Mouse (Mus musculus): ENCODE measurements around the gene Olfr1317.

Olfr1317 gene

DNA sequence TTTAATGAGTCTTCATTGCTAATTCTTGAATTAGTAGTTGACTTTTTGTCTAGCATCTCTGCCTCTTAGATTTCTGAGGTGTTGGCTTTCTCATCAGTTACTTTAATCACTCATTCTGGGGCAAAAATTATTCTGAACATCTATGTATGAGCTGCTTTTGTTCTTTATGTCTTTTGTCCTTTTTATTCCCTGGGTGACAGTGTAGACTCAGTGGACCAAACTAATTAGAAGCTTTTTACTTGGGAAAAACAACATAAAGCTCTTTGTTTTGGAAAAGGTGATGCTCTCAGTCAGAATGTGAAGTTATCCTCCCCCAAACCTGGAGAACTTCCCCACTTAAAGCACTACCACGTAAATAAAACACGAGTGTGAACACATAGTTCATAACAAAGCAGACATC is at the start of gene Olfr1317:
Olfr1317 (plus strand) TSS at position 301 of the 400 bp plus-strand sequence.
- no peak for DNase-seq (ENCODE audit: low spot score)

DNA sequence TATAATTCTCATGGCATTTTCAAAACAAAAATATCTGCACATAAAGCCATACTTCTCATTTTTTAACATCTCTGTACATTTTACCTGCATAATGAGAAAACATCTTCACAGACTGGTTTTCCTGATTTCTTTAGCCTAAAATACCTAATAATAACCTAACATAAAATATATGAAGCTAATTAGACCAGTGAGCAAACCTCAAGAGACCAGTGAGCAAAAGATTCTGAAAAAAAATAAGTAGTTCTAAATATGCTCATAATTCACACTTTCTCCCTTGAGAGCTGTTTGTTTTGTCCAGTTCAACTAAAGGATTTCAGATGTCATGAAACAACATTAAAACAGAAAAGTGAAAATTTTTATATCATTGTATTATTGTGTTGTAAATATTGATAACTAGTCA is 43.4 kb upstream of the Olfr1317 start, which contains the start of gene Olfr1314:
Olfr1314 (minus strand) TSS at position 101 of the 400 bp plus-strand sequence.
- no peak for DNase-seq (ENCODE audit: low spot score)

DNA sequence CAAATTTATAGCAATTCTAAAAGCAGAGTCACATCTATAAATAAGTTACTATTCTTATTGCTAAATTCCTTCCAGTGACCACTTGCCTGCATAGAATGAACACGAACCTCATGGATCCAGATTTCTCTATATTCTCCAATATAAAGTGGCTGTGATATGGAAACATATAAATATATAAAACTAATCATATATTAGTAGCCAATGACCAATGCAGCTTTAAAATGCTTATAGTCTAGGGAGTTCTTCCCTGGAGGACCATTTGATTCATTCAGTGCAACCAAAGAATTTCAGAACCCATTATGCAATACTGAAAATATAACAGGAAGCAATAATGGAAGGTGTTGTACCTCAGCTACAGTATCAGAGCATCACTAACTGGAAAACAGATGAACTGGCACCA is 24.8 kb upstream of the Olfr1317 start, which contains the start of gene Olfr1315-ps1:
Olfr1315-ps1 (minus strand) TSS at position 101 of the 400 bp plus-strand sequence.
- no peak for DNase-seq (ENCODE audit: low spot score)

DNA sequence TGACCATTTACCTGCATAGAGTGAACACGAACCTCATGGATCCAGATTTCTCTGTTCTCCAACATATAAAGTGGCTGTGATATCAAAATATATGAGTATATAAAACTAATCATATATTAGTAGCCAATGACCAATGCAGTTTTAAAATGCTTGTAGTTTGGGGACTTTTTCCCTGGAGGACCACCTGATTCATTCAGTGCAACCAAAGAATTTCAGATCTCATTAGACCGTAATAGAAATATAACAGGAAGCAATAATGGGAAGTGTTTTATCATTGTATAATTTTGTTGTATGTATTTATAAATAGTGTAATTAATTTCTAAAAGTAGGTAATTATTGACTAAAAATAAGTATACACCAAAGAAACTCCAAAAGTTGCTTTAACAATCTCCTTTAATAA is 5.3 kb upstream of the Olfr1317 start, which contains the start of gene Olfr1316:
Olfr1316 (minus strand) TSS at position 101 of the 400 bp plus-strand sequence.
- no peak for DNase-seq (ENCODE audit: low spot score)

DNA sequence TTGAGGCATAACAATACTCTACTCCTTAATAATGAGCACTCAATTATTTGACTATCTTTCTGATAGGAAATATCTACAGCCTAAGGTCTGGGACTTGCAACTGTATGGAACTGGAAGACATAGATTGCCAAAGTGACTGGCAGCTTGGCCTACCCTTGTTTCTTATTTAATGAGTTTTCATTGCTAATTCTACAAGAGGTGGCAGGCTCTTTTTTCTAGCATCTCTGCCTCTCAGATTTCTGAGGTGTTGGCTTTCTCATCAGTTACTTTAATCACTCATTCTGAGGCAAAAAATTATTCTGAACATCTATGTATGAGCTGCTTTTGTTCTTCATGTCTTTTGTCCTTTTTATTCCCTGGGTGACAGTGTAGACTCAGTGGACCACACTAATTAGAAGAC is 13.8 kb downstream of the Olfr1317 start, which contains the start of gene Olfr1318:
Olfr1318 (plus strand) TSS at position 301 of the 400 bp plus-strand sequence.
- no peak for DNase-seq (ENCODE audit: low spot score)

All from embryo, embryonic 10 days (tissue).